Mouse (Mus musculus) telencephalon, adult 2 months (tissue): ENCODE data around the gene Trim10.
A peak's percentile ranks its signal among the peaks of the same experiment; 100 is the strongest.
"Not testable (repeated sequence)": the region's sequence is repeated elsewhere in the genome, so short reads cannot be mapped to it uniquely, and the experiment has no call there.

ENCODE experiments used
- DNase-seq: peaks from one replicate; pipeline ENCODE4 v3.0.0-alpha.2; 2011; ENCODE audit warnings: low read depth, low spot score

Trim10 gene

GRCm38 (mm10) chr17:36858181-36858580 is 11.2 kb upstream of the Trim10 start:
- no peak for DNase-seq

GRCm38 (mm10) chr17:36861680-36862079 is 7.7 kb upstream of the Trim10 start:
- DNase-seq: no peak

GRCm38 (mm10) chr17:36866719-36867527 is 2.5 kb upstream of the Trim10 start, which contains the start of gene Trim15:
Gene Trim15, minus strand, starts transcription at chr17:36867210.
- no peak for DNase-seq

- DNase-seq: no peak
Observed at GRCm38 (mm10) chr17:36868836-36869235, 538 bp upstream of the Trim10 start.

GRCm38 (mm10) chr17:36869955-36870810 is 809 bp downstream of the Trim10 start:
- DNase-seq: no peak

GRCm38 (mm10) chr17:36874636-36875035 is 5.3 kb downstream of the Trim10 start:
- DNase-seq: no peak

- no peak for DNase-seq
Observed at GRCm38 (mm10) chr17:36883350-36883749, 14.0 kb downstream of the Trim10 start.

- DNase-seq: no peak
Observed at GRCm38 (mm10) chr17:36885132-36885790, 15.9 kb downstream of the Trim10 start.

- DNase-seq: no peak
Observed at GRCm38 (mm10) chr17:36890073-36890903, 20.9 kb downstream of the Trim10 start, which contains the start of gene Trim40. Gene Trim40, minus strand, starts transcription at chr17:36890123.

- DNase-seq: not testable (repeated sequence)
Observed at GRCm38 (mm10) chr17:36891496-36891895, 22.1 kb downstream of the Trim10 start.

- peak; percentile 41 for DNase-seq
Observed at GRCm38 (mm10) chr17:36892362-36892761, 23.0 kb downstream of the Trim10 start.

- no peak for DNase-seq
Observed at GRCm38 (mm10) chr17:36893387-36893786, 24.0 kb downstream of the Trim10 start.

GRCm38 (mm10) chr17:36896583-36896982 is 27.2 kb downstream of the Trim10 start:
- no peak for DNase-seq

- no peak for DNase-seq
Observed at GRCm38 (mm10) chr17:36897065-36897464, 27.7 kb downstream of the Trim10 start.

- DNase-seq: no peak
Observed at GRCm38 (mm10) chr17:36897552-36898205, 28.3 kb downstream of the Trim10 start, which contains the start of gene Trim31. Gene Trim31, plus strand, starts transcription at chr17:36898118.

- DNase-seq: no peak
Observed at GRCm38 (mm10) chr17:36899376-36899775, 30.0 kb downstream of the Trim10 start.

GRCm38 (mm10) chr17:36900001-36900400 is 30.6 kb downstream of the Trim10 start:
- peak; percentile 49 for DNase-seq

- no peak for DNase-seq
Observed at GRCm38 (mm10) chr17:36900691-36901090, 31.3 kb downstream of the Trim10 start.

GRCm38 (mm10) chr17:36903651-36904050 is 34.3 kb downstream of the Trim10 start:
- no peak for DNase-seq

- no peak for DNase-seq
Observed at GRCm38 (mm10) chr17:36908235-36908634, 38.9 kb downstream of the Trim10 start.
